Mouse (Mus musculus): ENCODE results near the gene Tab2.

The Tab2 gene

DNA sequence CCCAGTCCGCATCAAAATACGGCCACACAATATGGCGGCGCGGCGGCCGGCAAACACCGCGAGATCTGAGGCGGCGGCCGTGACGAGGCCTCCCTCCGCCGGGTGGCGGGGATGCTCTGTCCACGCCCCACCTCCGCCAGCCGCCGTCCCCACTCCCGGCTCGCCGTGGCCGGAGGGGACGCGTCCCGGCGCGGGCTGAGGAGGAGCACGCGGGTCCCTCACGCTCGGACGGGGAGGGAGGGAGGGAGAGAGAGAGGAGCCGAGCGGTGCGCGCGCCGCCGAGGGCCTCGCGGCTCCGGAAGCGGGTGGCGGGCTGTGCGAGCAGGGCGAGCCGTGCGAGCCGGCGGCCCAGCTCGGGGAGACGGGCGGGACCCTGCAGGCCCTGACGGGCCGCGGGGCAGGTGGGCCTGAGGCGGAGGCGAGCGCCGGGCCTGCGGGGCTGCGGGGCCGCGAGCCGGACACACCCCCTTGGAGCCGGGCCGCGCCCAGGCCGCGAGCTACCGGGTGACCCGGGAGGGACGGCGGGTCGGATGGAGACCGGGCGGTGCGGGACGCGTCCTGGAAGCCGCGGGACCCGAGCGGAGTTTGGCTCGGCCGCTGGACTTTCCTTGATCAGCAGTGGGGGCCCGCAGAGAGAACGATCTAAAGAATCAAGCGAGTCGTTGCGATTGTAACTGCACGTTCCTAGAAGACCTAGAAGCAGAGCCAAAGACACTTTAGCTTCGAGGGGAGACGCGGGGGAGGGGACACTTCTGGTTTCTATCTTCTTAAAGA lies at the start of gene Tab2:
Gene Tab2 (minus strand): TSS at position 3 of the 774 bp plus-strand sequence.
- peak; percentile 85 for DNase-seq (ENCODE audit: low spot score)

DNA sequence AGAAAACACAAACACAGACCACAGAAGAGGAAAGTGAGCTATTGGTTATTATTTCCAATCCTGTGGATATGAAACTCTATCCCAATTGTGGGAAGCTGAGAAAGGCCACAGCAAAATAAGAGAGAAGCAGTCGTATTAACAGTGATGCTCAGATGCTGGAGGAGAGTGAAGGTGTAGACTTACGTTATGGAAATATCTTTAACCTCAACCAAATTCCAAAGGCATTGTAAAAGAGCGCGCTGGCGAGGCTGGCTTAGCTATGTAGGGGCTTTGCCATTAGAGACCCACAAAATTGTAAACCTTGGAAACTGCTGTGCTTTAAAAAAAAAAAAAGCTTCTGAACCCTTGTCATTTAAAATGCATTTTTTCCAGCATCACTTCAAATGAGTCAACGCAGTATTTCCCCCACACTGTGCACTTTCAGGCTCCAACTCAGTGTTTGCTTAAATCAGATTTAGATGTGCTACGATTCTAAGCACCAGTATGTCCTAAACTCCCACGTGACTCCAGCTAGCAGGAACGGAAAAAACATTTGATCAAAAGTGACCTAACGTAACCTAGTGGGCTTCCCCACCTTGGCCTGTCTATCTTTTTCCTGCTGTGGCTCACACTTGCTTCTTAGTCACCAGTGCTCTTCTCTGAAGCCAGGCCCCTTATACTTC lies 36.4 kb upstream of the Tab2 start:
- DNase-seq (ENCODE audit: low spot score), result no peak

DNA sequence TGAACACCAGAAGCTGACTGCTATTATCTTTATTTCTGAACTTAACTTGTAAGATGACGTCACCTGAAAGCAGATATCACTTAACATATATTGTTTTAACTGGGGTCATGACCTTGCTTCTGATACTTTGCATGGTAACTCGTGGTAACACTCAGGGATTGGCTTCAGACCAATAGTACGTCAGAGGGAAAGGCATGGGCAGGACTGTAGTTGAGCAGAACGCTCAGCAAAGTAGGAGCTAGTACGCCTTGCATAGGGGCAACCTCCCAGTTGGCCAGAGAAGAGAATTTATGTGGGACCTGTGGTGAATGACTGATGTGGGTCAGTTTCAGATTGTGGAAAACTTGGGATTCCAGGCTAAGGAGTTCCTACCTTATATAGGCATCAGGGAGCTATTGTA lies 35.6 kb upstream of the Tab2 start:
- no peak for DNase-seq (ENCODE audit: low spot score)

GRCm38 (mm10) chr10:7987521-7987920 lies 31.5 kb upstream of the Tab2 start:
- no peak for DNase-seq (ENCODE audit: low spot score)

GRCm38 (mm10) chr10:7976462-7976861 lies 20.4 kb upstream of the Tab2 start:
- no peak for DNase-seq (ENCODE audit: low spot score)

- no peak for DNase-seq (ENCODE audit: low spot score)
Observed at GRCm38 (mm10) chr10:7968747-7969280, 12.8 kb upstream of the Tab2 start.

GRCm38 (mm10) chr10:7967096-7967495 lies 11.1 kb upstream of the Tab2 start:
- DNase-seq (ENCODE audit: low spot score), result no peak

GRCm38 (mm10) chr10:7959073-7959472 lies 3.0 kb upstream of the Tab2 start:
- no peak for DNase-seq (ENCODE audit: low spot score)

DNA sequence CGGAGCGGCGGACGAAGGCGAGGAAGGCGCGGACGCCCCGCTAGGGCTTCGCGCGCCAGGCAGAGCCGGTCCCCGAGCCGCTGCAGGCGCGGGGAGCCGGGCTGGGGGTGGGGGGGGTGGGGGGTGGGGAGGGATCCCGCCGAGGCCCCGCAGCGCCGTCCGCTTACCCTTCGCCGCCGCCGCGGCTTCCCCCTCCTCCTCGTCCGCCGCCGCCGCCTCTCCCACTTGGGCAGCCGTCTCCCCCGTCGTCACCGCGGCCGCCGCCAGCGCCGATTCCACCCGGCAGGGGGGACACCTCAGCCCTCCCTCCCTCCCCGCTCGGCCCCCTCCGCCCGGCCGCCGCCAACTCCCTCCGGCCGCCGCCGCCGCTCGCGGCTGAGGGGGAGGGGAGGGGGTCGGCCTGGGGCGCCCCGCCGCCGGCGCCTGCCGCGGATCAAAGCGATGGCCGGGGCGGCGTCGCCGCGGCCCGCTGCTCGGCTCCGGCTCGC lies 352 bp downstream of the Tab2 start:
- peak; percentile 38 for DNase-seq (ENCODE audit: low spot score)

DNA sequence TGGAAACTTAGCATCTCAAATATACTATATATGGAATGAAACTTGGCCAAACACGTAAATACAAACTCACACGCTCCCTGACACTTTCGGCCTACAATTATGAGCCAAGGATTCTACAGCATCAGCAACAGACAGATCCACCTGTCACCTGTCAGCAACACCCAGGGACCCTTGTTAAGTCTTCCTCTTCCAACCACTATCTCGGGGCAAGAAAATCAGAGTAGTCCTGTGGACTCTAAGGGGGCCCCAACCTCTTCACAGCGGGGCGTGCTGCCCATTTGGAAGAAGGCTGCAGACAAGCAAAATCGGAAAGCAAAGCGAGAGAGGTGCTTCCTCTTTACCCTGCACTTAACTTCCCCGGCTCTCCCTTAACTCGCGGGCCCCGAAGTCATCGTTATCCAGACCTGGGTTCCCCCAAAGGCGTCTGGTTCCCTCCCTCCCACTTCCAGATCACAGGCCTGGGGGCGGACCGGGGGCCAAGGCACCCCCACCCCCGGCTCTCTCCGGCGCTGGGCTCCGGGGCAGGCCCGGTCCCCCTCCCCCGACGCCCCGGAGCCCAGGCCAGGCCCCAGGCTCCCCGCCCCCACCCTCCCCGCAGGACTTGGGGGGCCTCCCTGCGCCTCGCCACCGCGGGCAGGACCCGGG lies 919 bp downstream of the Tab2 start:
- peak; percentile 31 for DNase-seq (ENCODE audit: low spot score)

DNA sequence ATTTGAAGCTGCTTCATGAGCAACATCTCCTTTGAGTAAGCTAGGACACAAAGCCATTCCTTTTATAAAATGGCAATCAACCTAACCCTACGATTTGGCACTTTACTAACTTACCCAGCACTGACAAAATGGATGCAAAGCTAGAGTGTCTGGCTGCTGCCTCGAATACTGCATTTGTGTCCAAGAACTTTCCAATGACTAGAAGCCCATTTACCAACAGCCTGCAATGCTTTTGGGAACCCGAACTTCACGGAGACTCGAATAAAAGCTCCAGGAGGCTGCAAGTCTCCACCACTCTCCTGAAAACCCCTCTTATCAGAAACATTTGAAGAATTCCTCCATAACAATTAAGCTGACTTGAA lies 1.4 kb downstream of the Tab2 start:
- no peak for DNase-seq (ENCODE audit: low spot score)

DNA sequence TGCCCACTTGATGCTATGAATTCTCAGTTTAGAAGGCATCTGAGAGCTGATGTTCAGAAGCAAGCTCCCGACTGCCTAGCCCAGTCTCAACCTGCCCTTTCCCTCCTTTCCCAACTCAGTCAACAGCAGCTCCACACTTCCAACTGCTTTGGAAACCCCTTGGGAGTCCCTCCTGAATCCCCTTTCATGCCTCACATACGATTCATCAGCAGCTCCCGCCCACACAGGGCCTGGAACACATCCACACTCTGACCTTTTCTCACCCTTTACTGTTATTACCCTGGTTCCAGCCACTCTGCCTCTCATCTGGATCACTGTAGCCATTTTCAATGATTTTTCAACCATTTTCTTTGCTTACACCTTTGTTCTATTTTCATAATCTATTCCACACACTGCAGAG lies 13.0 kb downstream of the Tab2 start:
- no peak for DNase-seq (ENCODE audit: low spot score)

GRCm38 (mm10) chr10:7936556-7937192 lies 19.4 kb downstream of the Tab2 start:
- DNase-seq (ENCODE audit: low spot score), result no peak

GRCm38 (mm10) chr10:7932958-7933357 lies 23.1 kb downstream of the Tab2 start:
- no peak for DNase-seq (ENCODE audit: low spot score)

DNA sequence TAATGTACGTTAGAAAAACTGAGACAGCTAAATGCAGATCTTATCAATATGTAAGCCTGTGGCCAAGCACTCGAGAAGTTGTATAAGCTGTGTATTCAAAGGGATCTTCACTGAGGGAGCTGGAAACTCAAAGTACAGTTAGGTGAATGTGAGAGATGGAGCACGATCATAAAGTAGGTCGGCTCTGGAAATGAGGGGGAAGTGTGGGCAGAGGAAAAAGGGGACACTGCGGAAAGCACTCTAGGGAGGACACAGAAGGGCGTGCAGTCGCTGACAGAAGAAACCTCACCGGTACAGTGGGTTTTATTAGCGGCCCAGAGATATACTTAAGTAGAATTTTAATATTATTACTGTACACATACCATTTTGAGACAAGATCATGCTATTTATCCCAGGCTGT lies 27.0 kb downstream of the Tab2 start:
- no peak for DNase-seq (ENCODE audit: low spot score)

- DNase-seq (ENCODE audit: low spot score), result no peak
Observed at GRCm38 (mm10) chr10:7925481-7925880, 30.5 kb downstream of the Tab2 start.

DNA sequence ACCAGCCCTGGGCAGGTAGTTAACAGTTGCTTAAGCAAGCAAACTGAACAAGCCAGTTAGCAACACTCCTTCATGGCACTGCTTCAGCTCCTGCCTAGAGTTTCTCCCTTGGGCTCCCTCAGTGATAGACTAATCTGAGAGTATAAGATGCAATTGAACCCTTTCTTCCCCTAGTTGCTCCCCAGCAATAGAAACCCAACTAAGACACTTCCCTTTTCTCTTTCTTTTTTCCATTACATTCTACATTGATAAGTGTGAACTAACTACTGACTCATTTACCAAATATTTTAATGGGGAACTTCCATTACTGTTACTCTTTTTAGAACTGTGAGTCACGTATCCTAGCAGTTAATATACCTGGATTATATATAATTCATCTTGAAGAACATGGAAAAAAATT lies 32.6 kb downstream of the Tab2 start:
- DNase-seq (ENCODE audit: low spot score), result no peak

DNA sequence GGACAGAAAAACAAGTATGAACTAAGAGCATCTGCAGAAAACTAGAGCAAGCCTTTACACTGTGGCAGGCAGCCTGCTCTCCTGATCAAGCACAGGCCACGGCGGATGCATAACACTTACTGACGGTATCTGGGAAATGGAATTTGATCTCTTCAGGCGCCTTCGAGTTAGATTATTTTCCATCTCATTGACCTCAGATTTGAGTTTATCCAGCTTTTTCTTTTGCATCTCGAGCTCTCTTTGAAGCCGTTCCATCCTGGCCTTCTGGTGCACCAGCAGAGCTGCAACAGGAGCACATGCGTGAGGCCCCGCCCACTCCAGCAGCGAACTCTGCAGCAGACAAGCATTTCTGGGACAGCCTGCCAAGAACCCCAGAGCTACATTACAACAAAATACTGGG lies 44.8 kb downstream of the Tab2 start:
- no peak for DNase-seq (ENCODE audit: low spot score)

GRCm38 (mm10) chr10:7907151-7907550 lies 48.9 kb downstream of the Tab2 start:
- DNase-seq (ENCODE audit: low spot score), result no peak

DNA sequence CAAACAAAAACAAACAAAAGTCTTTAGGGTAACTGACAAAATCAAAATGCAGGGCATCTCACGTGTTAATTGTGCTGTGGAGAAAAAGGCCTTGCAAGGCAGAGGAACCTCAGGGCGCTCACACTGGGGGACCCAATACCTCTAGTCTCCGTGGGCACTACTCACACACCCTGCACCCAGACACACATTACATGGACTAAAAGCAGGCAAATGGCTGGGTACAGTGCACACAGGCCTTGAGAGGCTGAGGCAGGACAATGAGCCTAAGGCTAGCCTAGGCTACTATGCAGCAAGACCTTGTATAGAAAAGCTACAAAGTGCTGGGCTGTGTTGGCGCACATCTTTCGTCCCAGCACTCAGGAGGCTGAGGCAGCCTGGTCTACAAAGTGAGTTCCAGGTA lies 51.9 kb downstream of the Tab2 start:
- no peak for DNase-seq (ENCODE audit: low spot score)

- DNase-seq (ENCODE audit: low spot score), result no peak
Observed at GRCm38 (mm10) chr10:7900719-7901627, 55.1 kb downstream of the Tab2 start.
